21 mouse cellular contexts compared by ENCODE assay signal in the genomic region with DNA sequence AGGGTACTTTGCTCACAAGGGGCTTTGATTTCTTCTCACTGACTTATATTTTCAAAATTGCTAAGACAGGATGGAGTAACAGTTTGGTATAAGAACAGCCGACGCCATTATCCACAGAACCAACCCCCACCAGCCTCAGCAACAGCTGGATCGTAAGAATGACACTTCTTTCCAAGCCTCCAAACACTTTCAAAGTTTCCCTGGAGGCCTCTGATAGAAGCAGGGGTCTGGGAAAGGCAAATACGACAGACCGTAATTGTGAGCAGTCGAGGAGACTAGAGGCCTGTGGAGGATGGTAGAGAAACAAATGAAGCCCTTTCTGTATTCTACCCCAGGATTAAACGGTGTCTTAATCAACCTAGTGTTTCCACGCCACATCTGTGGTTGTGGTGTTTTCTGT. TPM values are rescaled to one million over a fixed set of nuclear protein-coding genes. Genes with fewer than 3 reads are reported as not detected.
"Had no signal": no experiment of that assay in that cellular context is flagged by ENCODE, and none has a peak within 500 bp of the region (broad histone marks: within the 10 kb centered on the region; RNA-seq: fewer than 3 reads in every experiment).

No protein-coding gene starts in this region.

- H3K9ac ChIP-seq: kidney, embryonic 15.5 days; limb, embryonic 13.5 days; liver, embryonic 12.5 days; liver, embryonic 15.5 days; midbrain, embryonic 12.5 days; midbrain, embryonic 15.5 days; neural tube, embryonic 13.5 days; stomach, embryonic 15.5 days had no signal

- H3K36me3 ChIP-seq: kidney, embryonic 15.5 days; limb, embryonic 10.5 days; limb, embryonic 13.5 days; liver, embryonic 12.5 days; liver, embryonic 15.5 days; midbrain, embryonic 12.5 days; midbrain, embryonic 15.5 days; neural tube, embryonic 13.5 days; stomach, embryonic 15.5 days had no signal

- H3K9me3 ChIP-seq: kidney, embryonic 15.5 days; limb, embryonic 10.5 days; limb, embryonic 13.5 days; liver, embryonic 12.5 days; liver, embryonic 15.5 days; midbrain, embryonic 12.5 days; midbrain, embryonic 15.5 days; neural tube, embryonic 13.5 days; stomach, embryonic 15.5 days had no signal

- H3K27ac ChIP-seq: kidney, embryonic 15.5 days; limb, embryonic 10.5 days; limb, embryonic 13.5 days; liver, embryonic 12.5 days; liver, embryonic 15.5 days; midbrain, embryonic 12.5 days; midbrain, embryonic 15.5 days; neural tube, embryonic 13.5 days; stomach, embryonic 15.5 days had no signal

- H3K4me3 ChIP-seq: kidney, embryonic 15.5 days; limb, embryonic 10.5 days; limb, embryonic 13.5 days; liver, embryonic 12.5 days; liver, embryonic 15.5 days; midbrain, embryonic 12.5 days; midbrain, embryonic 15.5 days; myocyte; neural tube, embryonic 13.5 days; stomach, embryonic 15.5 days had no signal

- H3K4me1 ChIP-seq: liver, embryonic 15.5 days had no signal

- DNase-seq: kidney, adult 8-10 months; kidney, postnatal 10 days; kidney, postnatal 36 days; liver; retina, postnatal 1 day; right cerebral cortex, postnatal 25 days; spleen, adult 18-20 months; thymus, postnatal 25 days had no signal

- H3K4me2 ChIP-seq: kidney, embryonic 15.5 days; limb, embryonic 13.5 days; liver, embryonic 12.5 days; liver, embryonic 15.5 days; midbrain, embryonic 12.5 days; midbrain, embryonic 15.5 days; neural tube, embryonic 13.5 days; stomach, embryonic 15.5 days had no signal

- ATAC-seq: intestine, postnatal 0 days; liver, embryonic 12.5 days; midbrain, embryonic 15.5 days had no signal

RNA-seq across cellular contexts. Expression of a gene that starts 40.9 kb away (rescaled TPM):
- polyA plus RNA-seq: intestine, embryonic 14.5 days; myocyte had no signal

RNA-seq across cellular contexts. Expression of a gene that starts 42.6 kb away (rescaled TPM):
- polyA plus RNA-seq: intestine, embryonic 14.5 days; intestine, postnatal 0 days; limb, embryonic 10.5 days; liver, embryonic 12.5 days; liver, embryonic 15.5 days; stomach, embryonic 15.5 days; thymus, postnatal 0 days had no signal
